21 mouse cellular contexts compared by ENCODE assay signal in genomic region chr2:159235000-159235399, GRCm38 (mm10).
DNase-seq lines count a peak whose midpoint lies in the region; ATAC-seq lines count a peak whose summit lies in the region.
"Had no signal": no experiment of that assay in that cellular context is flagged by ENCODE, and none has a peak within 500 bp of the region (broad histone marks: within the 10 kb centered on the region; RNA-seq: fewer than 3 reads in every experiment).

No protein-coding gene starts in this region.

- H3K27me3 ChIP-seq in embryonic facial prominence, embryonic 11.5 days (ENCODE audit: control insufficient read depth, insufficient read depth, low read length) = no peaks in the 10 kb centered on the region
- H3K27me3 ChIP-seq in embryonic facial prominence, embryonic 10.5 days (replicated peaks; ENCODE audit: low read depth, poor library complexity, severe bottlenecking) = no peaks in the 10 kb centered on the region
- no peaks in the 10 kb centered on the region for H3K27me3 ChIP-seq in midbrain, embryonic 12.5 days
- no peaks in the 10 kb centered on the region for H3K27me3 ChIP-seq in midbrain, embryonic 16.5 days (ENCODE audit: control insufficient read depth, insufficient read depth, low read depth, low read length)
- no peaks in the 10 kb centered on the region for H3K27me3 ChIP-seq in forebrain, embryonic 16.5 days (replicated peaks; ENCODE audit: control insufficient read depth, insufficient read depth, low read length)
- H3K27me3 ChIP-seq in heart, embryonic 11.5 days (ENCODE audit: control insufficient read depth, insufficient read depth, low read length) = no peaks in the 10 kb centered on the region
- H3K27me3 ChIP-seq: CH12.LX had no signal

- H3K9me3 ChIP-seq in embryonic facial prominence, embryonic 11.5 days (replicated peaks; ENCODE audit: control insufficient read depth, low read length) = no peaks in the 10 kb centered on the region
- no peaks in the 10 kb centered on the region for H3K9me3 ChIP-seq in embryonic facial prominence, embryonic 10.5 days
- H3K9me3 ChIP-seq in midbrain, embryonic 12.5 days = no peaks in the 10 kb centered on the region
- H3K9me3 ChIP-seq in midbrain, embryonic 16.5 days (replicated peaks; ENCODE audit: control insufficient read depth, low read length, poor library complexity, severe bottlenecking) = no peaks in the 10 kb centered on the region
- H3K9me3 ChIP-seq in forebrain, embryonic 16.5 days (ENCODE audit: control insufficient read depth, low read length) = no peaks in the 10 kb centered on the region
- H3K9me3 ChIP-seq in heart, embryonic 11.5 days (replicated peaks; ENCODE audit: control insufficient read depth, low read length) = no peaks in the 10 kb centered on the region

- DNase-seq in embryonic facial prominence, embryonic 11.5 days (ENCODE audit: low spot score) = no peak
- no peak for DNase-seq in embryonic facial prominence, embryonic 10.5 days (ENCODE audit: low spot score)
- peak; percentile 16 for DNase-seq in brain, adult 2 months (ENCODE audit: low read depth, low spot score)
- no peak for DNase-seq in cerebellum, adult 11-12 months
- DNase-seq: adrenal gland, adult 8-10 months; cerebellum, adult 8-10 months; gastrocnemius, postnatal 25 days; heart, postnatal 10 days; kidney, postnatal 10 days; layer of hippocampus, adult 9-11 months; lung, postnatal 10 days; retina, postnatal 1 day; spleen, adult 18-20 months; thymus, adult 18-20 months had no signal

- no peaks in the 10 kb centered on the region for H3K4me1 ChIP-seq in embryonic facial prominence, embryonic 11.5 days (ENCODE audit: control insufficient read depth, insufficient read depth, low read length)
- peaks cover 6% of the 10 kb centered on the region; the same call in 1 of the 2 replicates for H3K4me1 ChIP-seq in embryonic facial prominence, embryonic 10.5 days
- peaks cover 9% of the 10 kb centered on the region for H3K4me1 ChIP-seq in midbrain, embryonic 12.5 days
- no peaks in the 10 kb centered on the region for H3K4me1 ChIP-seq in midbrain, embryonic 16.5 days (ENCODE audit: control insufficient read depth, insufficient read depth, low read length)
- H3K4me1 ChIP-seq in forebrain, embryonic 16.5 days (replicated peaks; ENCODE audit: control insufficient read depth, insufficient read depth, low read length) = peaks cover 7% of the 10 kb centered on the region
- no peaks in the 10 kb centered on the region for H3K4me1 ChIP-seq in heart, embryonic 11.5 days (ENCODE audit: control insufficient read depth, insufficient read depth, low read length)

- 37% methylated on average over 6 of the region's 6 CpGs for WGBS in embryonic facial prominence, embryonic 11.5 days
- 22% methylated on average over 6 of the region's 6 CpGs for WGBS in embryonic facial prominence, embryonic 10.5 days
- WGBS in midbrain, embryonic 12.5 days = 16% methylated on average over 6 of the region's 6 CpGs
- WGBS in midbrain, embryonic 16.5 days = 23% methylated on average over 6 of the region's 6 CpGs
- 2% methylated on average over 6 of the region's 6 CpGs for WGBS in forebrain, embryonic 16.5 days
- 34% methylated on average over 6 of the region's 6 CpGs for WGBS in heart, embryonic 11.5 days (ENCODE audit: insufficient replicate concordance)

- no peak overlapping the region for H3K9ac ChIP-seq in embryonic facial prominence, embryonic 11.5 days (replicated peaks; ENCODE audit: low read length)
- no peak overlapping the region for H3K9ac ChIP-seq in midbrain, embryonic 12.5 days (replicated peaks)
- no peak overlapping the region for H3K9ac ChIP-seq in midbrain, embryonic 16.5 days (ENCODE audit: low read depth, low read length)
- H3K9ac ChIP-seq in forebrain, embryonic 16.5 days (replicated peaks; ENCODE audit: low read depth, low read length) = no peak overlapping the region
- no peak overlapping the region for H3K9ac ChIP-seq in heart, embryonic 11.5 days (ENCODE audit: low read depth, low read length)

- 0 out of 2 replicates have a peak, but pooled peaks have one; percentile 44 for ATAC-seq in embryonic facial prominence, embryonic 11.5 days (replicated peaks; ENCODE audit: insufficient number of reproducible peaks, low FRiP score, low TSS enrichment, low read depth)
- peak; percentile 86 for ATAC-seq in midbrain, embryonic 12.5 days (ENCODE audit: low FRiP score, low read depth)
- ATAC-seq in midbrain, embryonic 16.5 days = no peak
- ATAC-seq in forebrain, embryonic 16.5 days = peak; percentile 98
- ATAC-seq in heart, embryonic 11.5 days (replicated peaks; ENCODE audit: insufficient number of reproducible peaks, low FRiP score, low TSS enrichment) = no peak
- ATAC-seq: hindbrain, embryonic 16.5 days; intestine, postnatal 0 days had no signal

- H3K4me3 ChIP-seq in embryonic facial prominence, embryonic 11.5 days (ENCODE audit: low read depth, low read length) = no peak overlapping the region
- H3K4me3 ChIP-seq in embryonic facial prominence, embryonic 10.5 days = no peak overlapping the region
- H3K4me3 ChIP-seq in midbrain, embryonic 12.5 days = no peak overlapping the region
- no peak overlapping the region for H3K4me3 ChIP-seq in midbrain, embryonic 16.5 days (ENCODE audit: low read depth, low read length)
- H3K4me3 ChIP-seq in forebrain, embryonic 16.5 days (replicated peaks; ENCODE audit: low read length) = no peak overlapping the region
- no peak overlapping the region for H3K4me3 ChIP-seq in heart, embryonic 11.5 days (ENCODE audit: low read depth, low read length)

- H3K4me2 ChIP-seq in embryonic facial prominence, embryonic 11.5 days (ENCODE audit: low read depth, low read length) = no peak overlapping the region
- H3K4me2 ChIP-seq in midbrain, embryonic 12.5 days (replicated peaks) = no peak overlapping the region
- no peak overlapping the region for H3K4me2 ChIP-seq in midbrain, embryonic 16.5 days (ENCODE audit: low read length)
- no peak overlapping the region for H3K4me2 ChIP-seq in forebrain, embryonic 16.5 days (ENCODE audit: low read length)
- no peak overlapping the region for H3K4me2 ChIP-seq in heart, embryonic 11.5 days

- H3K27ac ChIP-seq in embryonic facial prominence, embryonic 11.5 days (replicated peaks; ENCODE audit: low read depth, low read length) = no peak overlapping the region
- H3K27ac ChIP-seq in embryonic facial prominence, embryonic 10.5 days (replicated peaks) = no peak overlapping the region
- no peak overlapping the region for H3K27ac ChIP-seq in midbrain, embryonic 12.5 days (replicated peaks)
- H3K27ac ChIP-seq in midbrain, embryonic 16.5 days (ENCODE audit: low read length) = no peak overlapping the region
- no peak overlapping the region for H3K27ac ChIP-seq in forebrain, embryonic 16.5 days (ENCODE audit: low read length)
- H3K27ac ChIP-seq in heart, embryonic 11.5 days (ENCODE audit: low read depth, low read length) = no peak overlapping the region

- no peaks in the 10 kb centered on the region for H3K36me3 ChIP-seq in embryonic facial prominence, embryonic 11.5 days (replicated peaks; ENCODE audit: control insufficient read depth, insufficient read depth, low read depth, low read length)
- H3K36me3 ChIP-seq in embryonic facial prominence, embryonic 10.5 days (replicated peaks) = no peaks in the 10 kb centered on the region
- H3K36me3 ChIP-seq in midbrain, embryonic 12.5 days = no peaks in the 10 kb centered on the region
- H3K36me3 ChIP-seq in midbrain, embryonic 16.5 days (ENCODE audit: control insufficient read depth, insufficient read depth, low read length) = no peaks in the 10 kb centered on the region
- no peaks in the 10 kb centered on the region for H3K36me3 ChIP-seq in forebrain, embryonic 16.5 days (ENCODE audit: control insufficient read depth, insufficient read depth)
- H3K36me3 ChIP-seq in heart, embryonic 11.5 days (ENCODE audit: control insufficient read depth, insufficient read depth, low read length) = no peaks in the 10 kb centered on the region

Comparison
In these comparisons a context has a peak if more than half of its experiments do, and no peak if none do; other contexts are left out.
1. ATAC-seq: peak in embryonic facial prominence, embryonic 11.5 days (single experiment), midbrain, embryonic 12.5 days (single experiment) and forebrain, embryonic 16.5 days (single experiment); none in midbrain, embryonic 16.5 days (single experiment) and heart, embryonic 11.5 days (single experiment).